Mouse (Mus musculus) limb, embryonic 15.5 days (tissue): ENCODE data around the gene Klhl10. TPM values are rescaled to one million over a fixed set of nuclear protein-coding genes. Genes with fewer than 3 reads are reported as not detected.

Experiments
- ATAC-seq: fragments of 200-750 bp; cut with Nextera tagmentation; 2 replicates; pipeline ENCODE4 v1.8.0; 2017; ENCODE audit warnings: low read depth, moderate TSS enrichment; ENCODE audit not compliant: insufficient number of reproducible peaks, low FRiP score, low TSS enrichment
- H3K27ac ChIP-seq: fragments of 300-500 bp; sonication (generic); 2 replicates; pipeline ENCODE4 v1.5.1; 2015; ENCODE audit warnings: moderate library complexity, mild to moderate bottlenecking, inconsistent platforms
- H3K27me3 ChIP-seq: fragments of 300-500 bp; sonication (generic); 2 replicates; pipeline ENCODE4 v1.6.1; 2015; ENCODE audit warnings: inconsistent platforms
- H3K36me3 ChIP-seq: fragments of 300-500 bp; sonication (generic); 2 replicates; pipeline ENCODE4 v1.6.1; 2015; ENCODE audit warnings: inconsistent platforms
- H3K4me1 ChIP-seq: fragments of 300-500 bp; sonication (generic); 2 replicates; pipeline ENCODE4 v1.6.1; 2015; ENCODE audit warnings: inconsistent platforms
- H3K4me2 ChIP-seq: fragments of 300-500 bp; sonication (generic); 2 replicates; pipeline ENCODE4 v1.6.1; 2015; ENCODE audit warnings: mild to moderate bottlenecking, inconsistent platforms
- H3K4me3 ChIP-seq: fragments of 300-500 bp; sonication (generic); 2 replicates; pipeline ENCODE4 v1.5.1; 2015; ENCODE audit warnings: mild to moderate bottlenecking, inconsistent platforms
- H3K9ac ChIP-seq: fragments of 300-500 bp; sonication (generic); 2 replicates; pipeline ENCODE4 v1.6.1; 2015; ENCODE audit warnings: inconsistent platforms
- H3K9me3 ChIP-seq: fragments of 300-500 bp; sonication (generic); 2 replicates; pipeline ENCODE4 v1.6.1; 2016; ENCODE audit warnings: inconsistent platforms
- WGBS: fragments of 180-500 bp; shearing (Covaris S2); methylation state at CpG from one replicate; pipeline ENCODE4 v1.1.7; 2015; 5-methylcytosine and 5-hydroxymethylcytosine counted together
- polyA plus RNA-seq: library from polyadenylated mRNA; unstranded; fragments of >200 nt; fragmentation: Nextera tagmentation; extraction: Ambion mirVana; gene quantifications from 2 replicates; pipeline ENCODE4 v1.2.1, GENCODE M21; 2015

The Klhl10 gene
- polyA plus RNA-seq, 1 experiment from 2014 or later, result 0.64 TPM

DNA sequence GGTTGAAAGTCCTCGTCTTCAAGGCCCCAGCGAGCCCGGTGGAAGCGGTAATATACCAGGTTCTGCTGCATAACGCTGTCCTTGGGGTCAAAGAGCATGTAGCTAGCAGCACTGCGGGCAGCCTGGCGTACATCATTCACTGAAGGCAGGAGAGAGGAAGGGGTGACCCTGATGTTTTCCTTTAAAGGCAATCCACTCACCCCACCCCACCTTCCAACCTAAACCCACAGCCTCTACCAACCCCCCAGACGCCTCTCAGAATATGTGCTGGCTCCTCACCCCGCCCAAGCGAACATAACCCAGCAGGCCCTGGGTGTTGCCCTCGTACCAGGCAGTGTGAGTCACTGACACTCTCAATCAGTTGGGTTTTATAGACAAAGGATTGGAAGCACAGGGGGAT lies 30.0 kb upstream of the Klhl10 start:
- H3K9me3 ChIP-seq, result no peaks in the 10 kb centered on the region
- H3K4me2 ChIP-seq, result peak overlapping the region; percentile 69
- H3K27me3 ChIP-seq, result no peaks in the 10 kb centered on the region
- peaks cover 40% of the 10 kb centered on the region for H3K4me1 ChIP-seq
- 69% methylated on average over 11 of the region's 11 CpGs for WGBS
- H3K27ac ChIP-seq, result peak overlapping the region; percentile 35; the same call in 1 of the 2 replicates
- no peak overlapping the region for H3K4me3 ChIP-seq
- ATAC-seq, result no peak
- H3K36me3 ChIP-seq, result peaks cover 33% of the 10 kb centered on the region
- H3K9ac ChIP-seq, result no peak overlapping the region

DNA sequence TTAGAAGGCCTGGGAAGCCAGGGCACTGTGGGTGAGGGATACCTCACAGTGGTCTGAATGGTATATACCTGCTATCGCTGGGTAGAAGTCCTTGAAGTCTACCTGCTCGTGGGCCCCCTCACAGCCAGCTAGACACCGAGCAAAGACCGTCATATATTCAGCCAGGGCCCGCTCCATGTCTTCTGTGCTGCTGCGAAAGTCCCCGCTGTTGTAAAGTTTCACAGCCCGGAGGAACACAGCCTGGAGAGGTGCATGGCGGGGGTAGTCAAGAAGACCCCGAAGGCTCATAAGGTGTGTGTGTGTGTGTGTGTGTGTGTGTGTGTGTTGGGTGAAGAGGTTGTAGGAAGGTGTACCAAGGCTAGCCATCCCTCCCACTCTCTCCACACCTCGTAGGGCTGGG lies 28.2 kb upstream of the Klhl10 start:
- Histone ChIP-seq H3K36me3 (peaks cover 21% of the 10 kb centered on the region), H3K9ac (peak overlapping the region; percentile 74), H3K9me3 (no peaks in the 10 kb centered on the region), H3K4me1 (peaks cover 44% of the 10 kb centered on the region), H3K27me3 (no peaks in the 10 kb centered on the region), H3K4me3 (peak overlapping the region; percentile 84), H3K27ac (peak overlapping the region; percentile 99), H3K4me2 (peak overlapping the region; percentile 69)
- no peak for ATAC-seq
- WGBS, result 47% methylated on average over 11 of the region's 11 CpGs

DNA sequence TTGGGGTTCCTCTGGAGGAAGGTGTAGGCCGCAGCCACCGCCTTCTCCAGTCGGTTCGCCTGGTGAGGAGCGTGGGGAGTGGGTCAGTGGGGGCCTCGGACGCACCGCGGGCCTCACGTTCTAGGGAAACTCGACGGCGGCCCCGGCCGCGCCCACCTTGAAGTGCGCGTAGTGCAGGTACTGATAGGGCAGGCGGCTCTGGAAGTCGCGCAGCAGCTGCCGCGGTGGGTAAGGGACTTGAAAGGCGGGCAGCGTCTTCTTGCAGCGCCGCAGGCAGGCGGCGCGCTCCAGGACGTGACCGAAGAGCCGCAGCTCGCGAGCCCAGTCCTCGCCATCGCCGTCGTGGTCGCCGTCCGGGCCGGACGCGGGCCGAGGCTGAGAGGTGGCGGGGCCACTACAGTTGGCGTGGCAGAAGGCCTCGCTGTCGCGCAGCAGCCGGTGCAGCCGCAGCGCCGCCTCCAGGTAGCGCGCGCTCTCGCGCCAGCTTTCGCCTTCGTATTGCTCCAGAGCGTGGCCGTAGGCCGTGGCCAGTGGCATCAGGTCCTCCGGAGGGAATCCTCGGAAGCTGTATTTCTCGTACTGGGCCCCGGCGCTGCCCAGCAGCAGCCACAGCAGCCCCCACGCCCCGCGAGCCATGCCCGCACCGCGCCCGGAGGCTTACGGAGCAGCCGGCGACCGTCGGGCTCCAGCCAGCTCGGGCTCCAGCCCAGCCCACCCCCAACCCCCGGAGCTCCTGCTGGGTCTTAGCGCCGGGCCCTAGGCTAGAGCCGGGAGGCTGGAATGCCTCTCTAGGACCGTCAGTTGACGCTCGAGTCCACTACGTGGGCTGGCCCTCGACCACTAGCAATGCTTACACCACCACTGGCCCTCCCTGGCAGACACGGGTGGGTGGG lies 27.4 kb upstream of the Klhl10 start, which contains the start of gene P3h4:
P3h4 (minus strand) TSS at position 816 of the 893 bp plus-strand sequence.
- Histone ChIP-seq H3K27me3 (no peaks in the 10 kb centered on the region), H3K27ac (peak within 1 kb of the TSS; percentile 99), H3K4me1 (peaks cover 44% of the 10 kb centered on the region), H3K36me3 (peaks cover 13% of the 10 kb centered on the region), H3K9ac (peak within 1 kb of the TSS; percentile 74), H3K4me2 (peak within 1 kb of the TSS; percentile 69), H3K9me3 (no peaks in the 10 kb centered on the region), H3K4me3 (peak within 1 kb of the TSS; percentile 84)
- peak; percentile 93 for ATAC-seq
- 1% methylated on average over 92 of the region's 93 CpGs for WGBS

DNA sequence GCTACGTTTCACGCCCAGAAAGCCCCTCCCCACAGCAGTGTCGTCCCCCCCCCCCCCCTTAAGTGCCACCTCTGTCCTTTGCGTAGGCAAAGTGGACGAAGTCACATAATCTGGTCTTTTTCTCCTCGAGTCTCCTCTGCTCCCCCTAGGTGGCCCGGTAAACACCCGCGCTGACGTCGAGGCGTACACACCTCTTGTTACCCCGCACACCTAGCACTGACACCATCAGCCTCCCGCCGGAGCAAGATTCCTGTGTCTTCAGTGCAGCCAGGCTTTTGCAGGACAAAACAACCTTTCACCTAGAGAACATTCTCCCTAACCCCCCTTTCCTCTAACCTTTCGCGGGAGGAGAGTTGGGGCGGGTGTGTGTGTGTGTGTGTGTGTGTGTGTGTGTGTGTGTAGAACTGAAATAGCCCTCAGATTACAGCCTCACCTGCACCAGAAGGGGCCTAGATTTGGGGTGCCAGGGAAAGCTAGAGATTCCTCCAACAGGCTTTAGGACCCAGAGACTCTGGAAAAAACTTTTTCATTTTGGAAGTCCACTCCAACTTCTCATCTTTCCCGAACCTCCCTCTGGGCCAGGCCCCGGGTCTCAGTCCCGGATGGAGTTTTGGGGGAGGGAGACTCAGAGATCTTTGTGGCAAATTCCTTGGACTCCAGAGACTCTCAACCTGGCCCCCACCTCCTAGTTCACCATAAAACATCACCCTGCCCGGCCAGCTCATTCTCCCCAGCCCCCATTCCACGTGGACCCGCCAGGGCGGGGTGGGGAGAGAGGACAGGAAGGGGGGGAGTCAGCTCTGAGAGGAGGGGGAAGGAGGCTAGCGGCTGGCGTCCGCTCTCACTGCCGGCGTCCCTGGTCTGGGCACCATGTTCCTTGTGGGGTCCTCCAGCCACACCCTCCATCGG lies 26.5 kb upstream of the Klhl10 start, which contains the start of gene Fkbp10:
Fkbp10 (plus strand) TSS at position 784 of the 909 bp plus-strand sequence.
- H3K27ac ChIP-seq, result peak within 1 kb of the TSS; percentile 99
- H3K4me3 ChIP-seq, result peak within 1 kb of the TSS; percentile 84
- H3K4me1 ChIP-seq, result peaks cover 44% of the 10 kb centered on the region
- ATAC-seq, result peak; percentile 69
- H3K27me3 ChIP-seq, result no peaks in the 10 kb centered on the region
- under 1% methylated on average over 31 of the region's 31 CpGs for WGBS
- peak within 1 kb of the TSS; percentile 74 for H3K9ac ChIP-seq
- no peaks in the 10 kb centered on the region for H3K9me3 ChIP-seq
- peak within 1 kb of the TSS; percentile 69 for H3K4me2 ChIP-seq
- H3K36me3 ChIP-seq, result peaks cover 11% of the 10 kb centered on the region

DNA sequence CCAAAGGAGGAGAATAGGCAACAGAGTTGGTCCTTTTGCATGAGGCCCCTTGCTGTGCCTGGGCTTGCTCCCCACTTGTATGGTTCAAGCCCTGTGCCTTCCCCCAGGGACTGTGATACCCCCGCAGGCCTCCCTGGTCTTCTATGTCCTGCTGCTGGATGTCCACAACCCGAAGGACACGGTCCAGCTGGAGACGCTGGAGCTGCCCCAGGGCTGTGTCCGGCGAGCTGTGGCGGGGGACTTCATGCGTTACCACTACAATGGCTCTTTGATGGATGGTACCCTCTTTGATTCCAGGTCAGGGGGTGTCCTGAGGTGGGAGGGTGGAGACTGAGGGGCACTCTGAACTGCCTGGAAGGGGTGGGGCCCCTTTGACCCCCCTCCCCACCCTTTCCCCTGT lies 20.2 kb upstream of the Klhl10 start:
- Histone ChIP-seq H3K27ac (no peak overlapping the region), H3K36me3 (peaks cover 54% of the 10 kb centered on the region), H3K4me1 (peaks cover 9% of the 10 kb centered on the region; the same call in 1 of the 2 replicates), H3K27me3 (no peaks in the 10 kb centered on the region), H3K4me2 (no peak overlapping the region), H3K4me3 (no peak overlapping the region), H3K9me3 (no peaks in the 10 kb centered on the region), H3K9ac (no peak overlapping the region)
- WGBS, result 78% methylated on average over 8 of the region's 8 CpGs
- no peak for ATAC-seq

DNA sequence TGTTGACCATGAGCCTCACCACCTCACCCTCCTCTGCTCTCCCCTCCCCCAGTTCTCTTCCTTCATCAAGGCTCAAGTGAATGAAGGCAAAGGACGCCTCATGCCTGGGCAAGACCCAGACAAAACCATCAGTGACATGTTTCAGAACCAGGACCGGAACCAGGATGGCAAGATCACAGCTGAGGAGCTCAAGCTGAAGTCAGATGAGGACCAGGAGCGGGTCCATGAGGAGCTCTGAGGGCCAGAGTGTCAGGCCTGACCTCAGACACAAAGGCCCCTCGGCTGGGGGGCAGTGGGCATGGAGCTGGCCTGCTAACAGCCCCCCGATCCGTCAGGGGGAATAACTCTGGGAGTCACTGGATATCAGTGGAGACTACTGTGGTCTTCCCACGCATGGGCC lies 17.9 kb upstream of the Klhl10 start:
- Histone ChIP-seq H3K9ac (no peak overlapping the region), H3K27ac (no peak overlapping the region), H3K36me3 (peaks cover 61% of the 10 kb centered on the region), H3K4me1 (no peaks in the 10 kb centered on the region), H3K4me2 (no peak overlapping the region), H3K9me3 (no peaks in the 10 kb centered on the region), H3K4me3 (no peak overlapping the region), H3K27me3 (no peaks in the 10 kb centered on the region)
- no peak for ATAC-seq
- WGBS, result 86% methylated on average over 7 of the region's 7 CpGs

DNA sequence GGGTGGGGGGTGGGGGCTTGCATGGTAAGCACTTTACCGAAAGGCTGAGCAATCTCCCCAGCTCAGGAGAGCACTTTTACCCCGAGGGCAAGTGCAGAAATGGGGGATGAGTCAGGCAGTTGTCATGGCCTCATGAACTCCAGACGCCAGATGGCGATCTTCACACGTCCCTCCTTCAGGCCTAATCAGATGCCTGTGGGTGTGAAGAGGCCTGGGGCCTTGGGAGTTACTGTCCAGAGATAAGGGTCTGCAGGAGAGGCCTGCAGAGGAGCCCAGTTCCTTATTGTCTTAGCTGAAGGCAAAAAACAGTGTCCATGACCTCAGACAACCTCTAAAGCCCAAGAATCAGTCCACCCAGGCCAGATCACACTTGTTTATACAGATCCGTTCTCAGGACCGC lies 15.9 kb upstream of the Klhl10 start:
- H3K9ac ChIP-seq, result no peak overlapping the region
- no peak overlapping the region for H3K27ac ChIP-seq
- H3K36me3 ChIP-seq, result peaks cover 72% of the 10 kb centered on the region
- H3K9me3 ChIP-seq, result no peaks in the 10 kb centered on the region
- H3K27me3 ChIP-seq, result no peaks in the 10 kb centered on the region
- H3K4me3 ChIP-seq, result no peak overlapping the region
- WGBS, result 38% methylated on average over 7 of the region's 7 CpGs
- H3K4me2 ChIP-seq, result no peak overlapping the region
- no peak for ATAC-seq
- no peaks in the 10 kb centered on the region for H3K4me1 ChIP-seq

DNA sequence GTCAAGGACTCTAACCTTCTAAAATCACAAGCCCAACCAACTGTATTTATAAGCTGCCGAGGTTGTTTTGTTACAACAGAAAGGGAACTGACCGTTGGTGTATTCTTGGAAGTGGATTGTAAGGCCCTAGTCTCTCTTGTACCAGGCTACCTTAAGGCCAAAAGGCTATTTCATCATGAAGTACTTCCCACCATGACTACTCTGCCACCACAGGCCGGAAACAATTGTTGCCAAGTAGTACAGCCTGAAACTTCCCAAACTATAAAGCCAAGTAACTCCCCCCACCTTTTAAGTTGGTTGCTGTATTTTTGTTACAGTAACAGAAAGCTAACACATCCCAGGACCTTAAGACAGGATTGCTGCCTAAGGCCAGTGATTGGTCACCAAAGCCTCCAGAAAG lies 14.9 kb upstream of the Klhl10 start:
- peaks cover 67% of the 10 kb centered on the region for H3K36me3 ChIP-seq
- no peaks in the 10 kb centered on the region for H3K27me3 ChIP-seq
- no peaks in the 10 kb centered on the region for H3K9me3 ChIP-seq
- H3K9ac ChIP-seq, result no peak overlapping the region
- ATAC-seq, result no peak
- H3K4me3 ChIP-seq, result no peak overlapping the region
- H3K27ac ChIP-seq, result no peak overlapping the region
- no peaks in the 10 kb centered on the region for H3K4me1 ChIP-seq
- no peak overlapping the region for H3K4me2 ChIP-seq
- WGBS, result 80% methylated on average over 3 of the region's 3 CpGs

DNA sequence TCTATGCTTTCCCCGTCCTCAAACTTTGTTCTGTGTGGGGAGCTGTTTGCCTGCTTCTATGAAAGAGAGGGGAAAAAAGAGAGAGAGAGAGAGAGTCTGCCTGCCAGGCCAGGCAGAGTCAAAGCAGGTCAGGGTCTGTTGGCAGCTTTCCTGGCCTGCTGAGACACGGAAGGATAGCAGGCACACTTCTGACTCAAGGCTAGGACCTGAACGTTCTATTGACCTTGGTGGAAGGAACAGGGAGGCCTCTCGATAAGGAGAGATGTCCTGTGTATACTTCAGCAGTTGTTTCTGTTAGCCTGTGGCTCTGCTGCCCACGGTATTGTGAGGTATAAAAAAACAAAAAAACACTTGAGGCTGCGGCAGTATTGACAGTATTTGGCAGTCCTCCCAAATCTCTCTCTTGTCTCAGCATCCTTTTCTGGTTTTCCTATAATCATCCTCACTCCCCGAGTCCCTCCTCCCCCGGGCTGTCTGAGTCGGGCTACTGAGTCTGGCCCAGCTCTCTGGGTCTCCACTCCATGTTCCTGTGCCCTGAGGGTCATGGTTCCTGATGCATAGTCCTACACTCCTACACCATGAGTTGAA lies 13.0 kb upstream of the Klhl10 start:
- H3K36me3 ChIP-seq, result peaks cover 60% of the 10 kb centered on the region
- H3K27ac ChIP-seq, result peak overlapping the region; percentile 51; the same call in 1 of the 2 replicates
- 58% methylated on average over 9 of the region's 9 CpGs for WGBS
- ATAC-seq, result no peak
- H3K9ac ChIP-seq, result no peak overlapping the region
- no peak overlapping the region for H3K4me2 ChIP-seq
- no peaks in the 10 kb centered on the region for H3K9me3 ChIP-seq
- H3K27me3 ChIP-seq, result no peaks in the 10 kb centered on the region
- no peak overlapping the region for H3K4me3 ChIP-seq
- no peaks in the 10 kb centered on the region for H3K4me1 ChIP-seq

DNA sequence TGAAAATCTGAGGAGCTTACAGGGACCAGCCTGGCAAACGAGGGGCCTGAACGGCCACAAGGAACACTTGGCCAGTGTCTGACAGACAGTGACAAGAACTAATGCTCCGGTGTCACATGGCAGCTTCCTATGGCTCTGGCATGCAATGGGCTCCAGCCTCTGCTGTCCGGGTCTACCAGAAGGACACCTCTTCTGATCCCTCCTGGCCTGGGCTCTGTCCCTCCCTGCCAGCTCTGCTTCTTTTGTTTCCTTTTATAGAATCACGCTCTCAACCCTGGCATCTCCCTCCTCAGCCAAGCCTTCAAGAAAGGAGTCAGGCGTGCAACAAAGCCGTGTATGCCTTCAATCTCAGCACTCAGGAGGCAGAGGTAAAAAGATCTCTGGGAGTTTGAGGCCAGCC lies 11.7 kb upstream of the Klhl10 start:
- no peak for ATAC-seq
- H3K4me2 ChIP-seq, result no peak overlapping the region
- H3K27ac ChIP-seq, result no peak overlapping the region
- 90% methylated on average over 7 of the region's 7 CpGs for WGBS
- no peaks in the 10 kb centered on the region for H3K4me1 ChIP-seq
- H3K4me3 ChIP-seq, result no peak overlapping the region
- no peaks in the 10 kb centered on the region for H3K27me3 ChIP-seq
- H3K36me3 ChIP-seq, result peaks cover 54% of the 10 kb centered on the region
- H3K9me3 ChIP-seq, result no peaks in the 10 kb centered on the region
- no peak overlapping the region for H3K9ac ChIP-seq

DNA sequence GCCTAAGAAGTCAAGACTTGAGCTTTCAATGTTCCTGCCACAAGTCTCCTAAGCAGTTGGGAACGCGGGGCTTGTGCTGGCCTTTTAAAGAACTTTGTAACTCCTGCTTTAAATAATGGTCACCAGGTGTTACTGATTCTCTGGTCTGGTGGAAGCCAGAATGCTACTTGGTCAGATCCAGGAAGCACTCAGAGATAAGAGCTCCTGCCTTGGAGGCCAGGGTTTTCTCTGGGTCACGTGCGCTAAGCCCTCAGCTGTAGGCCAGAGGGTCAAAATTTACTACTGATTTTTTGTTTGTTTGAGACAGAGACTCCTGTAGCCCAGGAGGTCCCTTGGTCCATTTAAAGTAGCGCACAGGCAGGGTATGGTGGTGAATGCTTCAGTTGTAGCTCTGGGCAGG lies 9.7 kb upstream of the Klhl10 start:
- H3K36me3 ChIP-seq, result peaks cover 65% of the 10 kb centered on the region
- no peaks in the 10 kb centered on the region for H3K9me3 ChIP-seq
- WGBS, result 84% methylated on average over 5 of the region's 5 CpGs
- H3K27ac ChIP-seq, result no peak overlapping the region
- no peaks in the 10 kb centered on the region for H3K27me3 ChIP-seq
- H3K4me3 ChIP-seq, result no peak overlapping the region
- no peak overlapping the region for H3K4me2 ChIP-seq
- no peak for ATAC-seq
- no peaks in the 10 kb centered on the region for H3K4me1 ChIP-seq
- no peak overlapping the region for H3K9ac ChIP-seq
